Mouse (Mus musculus): ENCODE measurements around the gene Pyroxd2. TPM values are rescaled to one million over a fixed set of nuclear protein-coding genes. Genes with fewer than 3 reads are reported as not detected.

The Pyroxd2 gene
- polyA plus RNA-seq, 2 experiments = 2.9 to 6.5 TPM

DNA sequence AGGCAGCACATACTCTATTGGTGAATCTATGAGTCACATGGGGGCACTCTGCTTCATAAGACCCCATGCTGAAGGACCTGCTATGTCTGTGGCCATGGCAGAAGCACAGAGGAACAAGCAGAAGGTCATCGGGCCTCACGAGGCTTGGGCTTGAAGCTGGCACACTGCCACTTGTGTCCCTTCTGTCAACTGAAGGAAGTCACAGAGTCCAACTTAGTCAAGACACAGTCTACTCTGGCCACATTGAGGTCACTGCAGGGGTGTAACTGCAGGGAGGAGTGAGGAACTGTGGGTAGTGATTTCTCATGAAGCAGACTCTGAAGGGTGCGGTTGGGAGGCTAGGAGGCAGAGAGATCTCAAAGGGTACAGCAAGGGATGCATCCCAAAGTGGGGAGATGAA, 75.1 kb downstream of the Pyroxd2 start:
- ATAC-seq (ENCODE audit: low FRiP score, low read depth) (no peak), DNase-seq (ENCODE audit: low spot score) (no peak)
- Histone ChIP-seq H3K9ac (ENCODE audit: low read depth, low read length, severe bottlenecking) (no peak overlapping the region), H3K4me3 (replicated peaks; ENCODE audit: low read length) (no peak overlapping the region), H3K36me3 (ENCODE audit: control insufficient read depth, insufficient read depth, low read length) (no peaks in the 10 kb centered on the region), H3K27me3 (ENCODE audit: control insufficient read depth, insufficient read depth, low read length) (no peaks in the 10 kb centered on the region), H3K4me1 (ENCODE audit: control insufficient read depth, insufficient read depth, low read length) (no peaks in the 10 kb centered on the region), H3K9me3 (ENCODE audit: control insufficient read depth, low read length) (peaks cover 3% of the 10 kb centered on the region; the same call in 1 of the 2 replicates), H3K27ac (replicated peaks; ENCODE audit: low read depth, low read length) (no peak overlapping the region), H3K4me2 (replicated peaks; ENCODE audit: low read depth, low read length, severe bottlenecking) (no peak overlapping the region)
- no peak for TF ChIP-seq POLR2A (IDR thresholded peaks at IDR 0.05; ENCODE audit: borderline replicate concordance, extremely low read depth, insufficient read depth, insufficient read length)
- WGBS = 97% methylated on average over 3 of the region's 3 CpGs

GRCm38 (mm10) chr19:42676931-42677330, 75.6 kb downstream of the Pyroxd2 start:
- WGBS = 88% methylated on average over 3 of the region's 3 CpGs
- H3K9ac ChIP-seq (ENCODE audit: low read depth, low read length, severe bottlenecking) = no peak overlapping the region
- no peaks in the 10 kb centered on the region for H3K27me3 ChIP-seq (ENCODE audit: control insufficient read depth, insufficient read depth, low read length)

More at GRCm38 (mm10) chr19:42676931-42677330, 75.6 kb downstream of the Pyroxd2 start:
- H3K4me1 ChIP-seq (ENCODE audit: control insufficient read depth, insufficient read depth, low read length) = no peaks in the 10 kb centered on the region
- H3K36me3 ChIP-seq (ENCODE audit: control insufficient read depth, insufficient read depth, low read length) = no peaks in the 10 kb centered on the region
- TF ChIP-seq POLR2A (IDR thresholded peaks at IDR 0.05; ENCODE audit: borderline replicate concordance, extremely low read depth, insufficient read depth, insufficient read length) = no peak
- H3K27ac ChIP-seq (replicated peaks; ENCODE audit: low read depth, low read length) = no peak overlapping the region
- DNase-seq (ENCODE audit: low spot score) (no peak), ATAC-seq (ENCODE audit: low FRiP score, low read depth) (no peak)
- H3K4me3 ChIP-seq (replicated peaks; ENCODE audit: low read length) = no peak overlapping the region
- H3K9me3 ChIP-seq (ENCODE audit: control insufficient read depth, low read length) = peaks cover 3% of the 10 kb centered on the region; the same call in 1 of the 2 replicates
- no peak overlapping the region for H3K4me2 ChIP-seq (replicated peaks; ENCODE audit: low read depth, low read length, severe bottlenecking)

Other genes starting within 250 kb of the Pyroxd2 start
- gene R3hcc1l, start 234.0 kb downstream of the Pyroxd2 start, polyA plus RNA-seq (2012; rRNA removed) = 12.2 and 15.1 TPM in 2 replicates
- gene R3hcc1l, start 234.0 kb downstream of the Pyroxd2 start, polyA plus RNA-seq (2014; fragmentation: Nextera tagmentation; extraction: Ambion mirVana) = 19.6 and 23.6 TPM in 2 replicates
- 11.9 TPM in 2 replicates for gene Loxl4, start 140.0 kb downstream of the Pyroxd2 start, polyA plus RNA-seq (2012; rRNA removed)
- 1.3 and 2.5 TPM in 2 replicates for gene Loxl4, start 140.0 kb downstream of the Pyroxd2 start, polyA plus RNA-seq (2014; fragmentation: Nextera tagmentation; extraction: Ambion mirVana)
- gene Hps1, start 27.2 kb upstream of the Pyroxd2 start, polyA plus RNA-seq (2012; rRNA removed) = 20.9 and 25.5 TPM in 2 replicates
- gene Hps1, start 27.2 kb upstream of the Pyroxd2 start, polyA plus RNA-seq (2014; fragmentation: Nextera tagmentation; extraction: Ambion mirVana) = 12.0 and 12.9 TPM in 2 replicates

Measured in limb, embryonic 14.5 days (tissue).